Mouse (Mus musculus): ENCODE results near the gene Dffb.

GRCm38 (mm10) chr4:153992715-153993114 lies 17.8 kb upstream of the Dffb start:
- TF ChIP-seq POLR2A (IDR thresholded peaks at IDR 0.05; ENCODE audit: borderline replicate concordance, control insufficient read depth, low read depth, low read length) = no peak
- no peak for TF ChIP-seq CTCF (IDR thresholded peaks at IDR 0.05; ENCODE audit: control insufficient read depth, insufficient read depth, low read length)

Data from bone marrow, adult 2 months (tissue).